Mouse (Mus musculus) limb, embryonic 12.5 days (tissue): Measurements from ENCODE around the gene Spns1. TPM values are rescaled to one million over a fixed set of nuclear protein-coding genes. Genes with fewer than 3 reads are reported as not detected.
A peak's percentile ranks its signal among the peaks of the same experiment; 100 is the strongest.
"Not testable (repeated sequence)": the region's sequence is repeated elsewhere in the genome, so short reads cannot be mapped to it uniquely, and the experiment has no call there.

Experiments
- ATAC-seq: fragments of 200-750 bp; cut with Nextera tagmentation; 2 replicates; pipeline ENCODE4 v1.8.0; 2017; ENCODE audit warnings: low read depth, moderate TSS enrichment; ENCODE audit not compliant: insufficient number of reproducible peaks, insufficient read depth, low FRiP score, low TSS enrichment
- H3K27ac ChIP-seq: fragments of 300-500 bp; sonication (generic); 2 replicates; pipeline ENCODE4 v1.5.1; 2016; ENCODE audit warnings: mild to moderate bottlenecking, moderate library complexity
- H3K27me3 ChIP-seq: fragments of 300-500 bp; sonication (generic); 2 replicates; pipeline ENCODE4 v1.6.1; 2016; ENCODE audit warnings: mild to moderate bottlenecking, moderate library complexity
- H3K36me3 ChIP-seq: fragments of 300-500 bp; sonication (generic); 2 replicates; pipeline ENCODE4 v1.6.1; 2016; ENCODE audit warnings: mild to moderate bottlenecking, moderate library complexity
- H3K4me1 ChIP-seq: fragments of 300-500 bp; sonication (generic); replicated peaks from 2 replicates; pipeline ENCODE4 v1.6.1; 2016
- H3K4me2 ChIP-seq: fragments of 300-500 bp; sonication (generic); 2 replicates; pipeline ENCODE4 v1.6.1; 2016; ENCODE audit warnings: mild to moderate bottlenecking, moderate library complexity
- H3K4me3 ChIP-seq: fragments of 300-500 bp; sonication (generic); replicated peaks from 2 replicates; pipeline ENCODE4 v1.5.1; 2016; ENCODE audit warnings: mild to moderate bottlenecking
- H3K9ac ChIP-seq: fragments of 300-500 bp; sonication (generic); replicated peaks from 2 replicates; pipeline ENCODE4 v1.6.1; 2016; ENCODE audit warnings: mild to moderate bottlenecking, moderate library complexity
- H3K9me3 ChIP-seq: fragments of 300-500 bp; sonication (generic); 2 replicates; pipeline ENCODE4 v1.6.1; 2016; ENCODE audit warnings: mild to moderate bottlenecking, moderate library complexity
- WGBS: fragments of 180-500 bp; shearing (Covaris S2); methylation state at CpG from one replicate; pipeline ENCODE4 v1.1.7; 2016; 5-methylcytosine and 5-hydroxymethylcytosine counted together
- polyA plus RNA-seq: library from polyadenylated mRNA; unstranded; fragments of >200 nt; fragmentation: Nextera tagmentation; extraction: Ambion mirVana; gene quantifications from 2 replicates; pipeline ENCODE4 v1.2.1, GENCODE M21; 2016

Gene Spns1
- polyA plus RNA-seq: 57.2 and 58.8 TPM in 2 replicates

DNA sequence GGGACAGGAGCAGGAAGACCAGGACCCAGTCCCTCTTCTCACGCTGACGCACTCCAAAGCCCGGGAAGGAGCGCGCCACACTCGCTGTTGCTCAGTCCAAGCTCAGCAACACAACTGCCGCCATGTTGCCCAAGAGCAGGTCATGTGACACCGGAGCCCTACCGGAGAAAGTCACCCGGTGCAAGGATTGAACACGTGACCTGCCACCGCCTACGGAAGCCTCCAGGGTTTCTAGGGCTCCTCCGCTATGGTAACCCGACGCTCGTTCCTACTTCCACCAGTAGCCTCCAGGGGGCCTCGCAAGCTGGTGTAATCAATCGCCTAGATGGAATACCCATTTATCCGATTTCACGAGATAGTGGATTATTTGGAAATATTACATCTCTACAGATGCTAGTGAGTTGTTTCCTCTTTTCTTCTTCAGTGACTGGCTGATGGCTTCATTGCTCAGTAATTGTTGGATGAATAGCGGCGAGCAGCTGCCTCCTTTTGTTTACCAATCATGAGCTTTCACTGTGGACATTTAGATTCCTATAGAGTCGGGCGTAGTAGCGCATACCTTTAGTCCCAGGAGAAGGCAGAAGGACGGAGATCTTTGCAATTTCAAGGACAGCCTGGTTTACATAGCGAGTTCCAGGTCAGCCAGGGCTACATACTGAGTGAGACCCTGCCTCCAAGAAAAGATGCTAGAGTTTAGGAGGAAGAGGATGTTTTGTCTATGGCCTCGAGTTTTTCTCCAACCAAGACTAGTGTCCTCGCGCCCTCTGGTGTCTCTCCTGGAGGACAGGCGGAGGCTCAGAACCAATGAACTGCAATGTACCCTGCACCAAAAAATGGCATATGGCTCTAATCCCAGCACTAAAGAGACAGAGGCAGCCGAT is at the start of gene Spns1:
Gene Spns1 (minus strand): TSS at position 173 of the 881 bp plus-strand sequence.
- Histone ChIP-seq H3K36me3 (peaks cover 27% of the 10 kb centered on the region), H3K9ac (peak within 1 kb of the TSS; percentile 79)
- WGBS: under 1% methylated on average over 33 of the region's 33 CpGs

GRCm38 (mm10) chr7:126424161-126424560 is 46.9 kb upstream of the Spns1 start:
- WGBS: 77% methylated on average over 6 of the region's 6 CpGs
- H3K27ac ChIP-seq: no peak overlapping the region
- ATAC-seq: no peak
- no peak overlapping the region for H3K9ac ChIP-seq
- peaks cover 10% of the 10 kb centered on the region; the same call in 1 of the 2 replicates for H3K4me1 ChIP-seq
- H3K36me3 ChIP-seq: no peaks in the 10 kb centered on the region
- no peak overlapping the region for H3K4me3 ChIP-seq
- no peaks in the 10 kb centered on the region for H3K27me3 ChIP-seq
- no peak overlapping the region for H3K4me2 ChIP-seq
- 0 out of 2 replicates have a peak, but pooled peaks cover 7% of the 10 kb centered on the region for H3K9me3 ChIP-seq

More for the DNA sequence above, at the start of gene Spns1:
- Histone ChIP-seq H3K4me2 (peak within 1 kb of the TSS; percentile 95), H3K27me3 (no peaks in the 10 kb centered on the region), H3K4me3 (peak within 1 kb of the TSS; percentile 90), H3K4me1 (peaks cover 8% of the 10 kb centered on the region), H3K27ac (peak within 1 kb of the TSS; percentile 79), H3K9me3 (no peaks in the 10 kb centered on the region)
- ATAC-seq: peak; percentile 93

- Histone ChIP-seq H3K27me3 (no peaks in the 10 kb centered on the region), H3K27ac (no peak overlapping the region), H3K9me3 (0 out of 2 replicates have a peak, but pooled peaks cover 7% of the 10 kb centered on the region), H3K4me2 (no peak overlapping the region), H3K36me3 (no peaks in the 10 kb centered on the region), H3K9ac (no peak overlapping the region), H3K4me1 (peaks cover 3% of the 10 kb centered on the region; the same call in 1 of the 2 replicates), H3K4me3 (no peak overlapping the region)
- 88% methylated on average over 5 of the region's 5 CpGs for WGBS
- no peak for ATAC-seq
Measured at GRCm38 (mm10) chr7:126421756-126422155, 44.5 kb upstream of the Spns1 start.

DNA sequence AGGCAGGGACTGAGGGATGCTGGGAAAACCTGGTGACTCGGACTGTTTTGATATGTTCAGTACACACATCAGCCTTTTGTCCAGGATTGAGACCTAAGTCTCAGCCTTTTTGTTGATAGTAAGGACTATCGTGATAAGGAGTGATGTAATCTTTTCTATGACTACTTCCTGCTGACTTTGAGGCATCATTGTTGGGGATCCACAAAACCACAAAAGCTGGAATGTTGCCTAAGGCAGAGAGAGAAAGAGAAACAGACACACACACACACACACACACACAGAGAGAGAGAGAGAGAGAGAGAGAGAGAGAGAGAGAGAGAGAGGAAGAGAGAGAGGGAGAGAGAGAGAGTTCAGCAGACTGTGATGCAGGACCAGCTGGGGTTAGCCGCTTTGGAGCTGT is 41.2 kb upstream of the Spns1 start:
- Histone ChIP-seq H3K27ac (no peak overlapping the region), H3K4me1 (peaks cover 4% of the 10 kb centered on the region; the same call in 1 of the 2 replicates)

GRCm38 (mm10) chr7:126417606-126418005 is 40.4 kb upstream of the Spns1 start:
- no peak overlapping the region for H3K9ac ChIP-seq
- H3K4me1 ChIP-seq: peaks cover 4% of the 10 kb centered on the region; the same call in 1 of the 2 replicates
- H3K9me3 ChIP-seq: no peaks in the 10 kb centered on the region
- H3K27me3 ChIP-seq: peaks cover 9% of the 10 kb centered on the region; the same call in 1 of the 2 replicates
- no peak for ATAC-seq
- no peak overlapping the region for H3K27ac ChIP-seq
- H3K4me3 ChIP-seq: no peak overlapping the region
- WGBS: 91% methylated on average over 4 of the region's 4 CpGs
- H3K4me2 ChIP-seq: no peak overlapping the region
- H3K36me3 ChIP-seq: no peaks in the 10 kb centered on the region

More for the DNA sequence above, 41.2 kb upstream of the Spns1 start:
- H3K27me3 ChIP-seq: peaks cover 8% of the 10 kb centered on the region; the same call in 1 of the 2 replicates
- H3K9ac ChIP-seq: no peak overlapping the region
- ATAC-seq: no peak
- no peaks in the 10 kb centered on the region for H3K36me3 ChIP-seq
- H3K9me3 ChIP-seq: no peaks in the 10 kb centered on the region
- 76% methylated on average over 3 of the region's 3 CpGs for WGBS
- no peak overlapping the region for H3K4me2 ChIP-seq
- H3K4me3 ChIP-seq: no peak overlapping the region

DNA sequence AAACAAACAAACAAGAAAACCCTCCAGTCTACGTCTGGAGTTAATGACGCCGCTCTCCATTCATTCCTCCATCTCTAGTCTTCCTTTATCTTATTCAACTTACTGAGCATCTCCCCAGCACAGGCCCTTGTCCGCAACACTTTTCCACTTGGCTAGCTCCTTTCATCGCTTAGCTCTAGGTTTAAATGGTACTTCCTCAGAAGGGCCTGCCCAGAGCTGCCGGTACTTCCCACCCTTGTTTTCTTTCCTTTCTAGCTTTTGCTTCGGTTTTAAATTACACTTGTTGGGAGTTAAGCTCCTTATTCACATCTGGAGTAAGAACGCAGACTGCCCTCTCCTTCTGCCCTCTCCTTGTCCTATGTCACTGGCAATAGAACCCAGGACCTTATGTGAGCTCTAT is 39.8 kb upstream of the Spns1 start:
- no peak for ATAC-seq
- no peaks in the 10 kb centered on the region for H3K36me3 ChIP-seq
- H3K27me3 ChIP-seq: peaks cover 9% of the 10 kb centered on the region; the same call in 1 of the 2 replicates
- no peak overlapping the region for H3K4me3 ChIP-seq
- H3K4me1 ChIP-seq: peaks cover 4% of the 10 kb centered on the region; the same call in 1 of the 2 replicates
- WGBS: 55% methylated on average over 8 of the region's 8 CpGs
- no peak overlapping the region for H3K4me2 ChIP-seq
- no peaks in the 10 kb centered on the region for H3K9me3 ChIP-seq
- no peak overlapping the region for H3K27ac ChIP-seq
- H3K9ac ChIP-seq: no peak overlapping the region

DNA sequence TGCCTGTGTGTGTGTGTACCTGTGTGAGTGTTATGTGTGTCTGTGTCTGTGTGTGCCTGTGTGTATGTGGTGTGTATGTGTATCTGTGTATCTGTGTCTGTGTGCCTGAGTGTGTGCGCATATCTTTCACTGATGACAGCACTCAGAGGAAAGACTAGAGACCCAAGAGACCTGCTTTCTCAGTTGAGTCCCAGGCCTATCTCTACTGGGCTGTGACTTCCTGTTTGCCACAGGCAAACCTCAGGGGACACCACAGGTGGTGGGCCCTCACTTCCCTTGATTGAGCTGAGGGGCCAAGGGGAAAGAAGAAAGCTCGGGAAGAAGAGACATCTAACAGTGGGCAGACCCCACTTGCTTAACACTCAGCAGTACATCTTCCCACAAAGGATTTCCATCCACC is 39.4 kb upstream of the Spns1 start:
- Histone ChIP-seq H3K27ac (no peak overlapping the region), H3K9me3 (no peaks in the 10 kb centered on the region), H3K9ac (no peak overlapping the region), H3K4me1 (peaks cover 4% of the 10 kb centered on the region; the same call in 1 of the 2 replicates), H3K4me3 (no peak overlapping the region), H3K36me3 (no peaks in the 10 kb centered on the region), H3K4me2 (no peak overlapping the region), H3K27me3 (peaks cover 9% of the 10 kb centered on the region; the same call in 1 of the 2 replicates)
- ATAC-seq: no peak
- WGBS: 76% methylated on average over 2 of the region's 2 CpGs

DNA sequence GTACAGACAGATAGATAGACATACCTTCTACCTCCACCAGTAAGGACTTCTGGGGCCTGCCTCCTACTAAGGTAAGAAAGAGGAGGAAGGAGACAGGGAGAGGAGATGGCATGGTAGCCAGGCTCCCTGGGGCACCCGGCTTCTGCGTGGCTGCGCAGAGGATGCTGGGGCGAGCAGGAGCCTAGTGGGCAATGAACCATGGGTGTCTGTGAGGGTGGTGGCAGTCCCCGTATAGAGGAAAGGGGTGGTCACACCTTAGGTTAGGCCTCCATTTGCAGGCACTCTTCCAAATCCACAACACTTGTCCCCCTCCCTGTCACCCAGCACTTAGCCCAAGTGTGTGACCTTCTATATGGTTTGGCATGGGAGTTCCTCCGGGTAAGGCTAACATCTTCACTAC is 37.5 kb upstream of the Spns1 start, which contains the start of gene Cd19:
Gene Cd19 (minus strand): TSS at position 165 of the 400 bp plus-strand sequence.
- no peak within 1 kb of the TSS for H3K27ac ChIP-seq
- H3K4me3 ChIP-seq: no peak within 1 kb of the TSS
- no peak for ATAC-seq

DNA sequence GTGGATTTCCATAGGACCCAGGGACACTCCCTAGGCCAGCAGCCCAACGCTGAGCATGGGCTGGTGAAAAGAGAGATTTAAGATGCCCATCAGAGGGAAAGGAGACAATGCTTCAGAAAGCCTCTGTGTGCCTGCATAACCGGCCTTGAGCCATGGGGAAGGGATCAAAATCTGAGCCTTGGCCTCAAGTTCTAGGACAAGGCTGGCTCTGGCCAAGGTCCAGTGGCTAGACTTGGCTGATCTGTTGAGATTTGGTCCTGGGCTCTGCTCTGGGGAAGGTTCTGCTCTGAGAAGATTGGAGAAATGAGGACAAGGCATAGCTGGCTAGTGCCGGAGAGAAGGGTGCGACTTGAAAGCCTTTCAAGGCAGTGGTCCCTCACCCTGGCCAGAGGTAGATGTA is 33.8 kb upstream of the Spns1 start:
- no peak overlapping the region for H3K4me2 ChIP-seq
- no peaks in the 10 kb centered on the region for H3K4me1 ChIP-seq
- H3K36me3 ChIP-seq: no peaks in the 10 kb centered on the region
- no peak overlapping the region for H3K27ac ChIP-seq
- H3K4me3 ChIP-seq: no peak overlapping the region
- no peak overlapping the region for H3K9ac ChIP-seq
- ATAC-seq: no peak
- H3K27me3 ChIP-seq: peaks cover 9% of the 10 kb centered on the region; the same call in 1 of the 2 replicates
- WGBS: 87% methylated on average over 4 of the region's 4 CpGs
- no peaks in the 10 kb centered on the region for H3K9me3 ChIP-seq

More for the DNA sequence above, 37.5 kb upstream of the Spns1 start, which contains the start of gene Cd19:
- no peaks in the 10 kb centered on the region for H3K36me3 ChIP-seq
- H3K4me1 ChIP-seq: peaks cover 4% of the 10 kb centered on the region; the same call in 1 of the 2 replicates
- no peak within 1 kb of the TSS for H3K9ac ChIP-seq
- no peaks in the 10 kb centered on the region for H3K9me3 ChIP-seq
- WGBS: 82% methylated on average over 6 of the region's 6 CpGs
- peaks cover 9% of the 10 kb centered on the region; the same call in 1 of the 2 replicates for H3K27me3 ChIP-seq
- no peak within 1 kb of the TSS for H3K4me2 ChIP-seq

DNA sequence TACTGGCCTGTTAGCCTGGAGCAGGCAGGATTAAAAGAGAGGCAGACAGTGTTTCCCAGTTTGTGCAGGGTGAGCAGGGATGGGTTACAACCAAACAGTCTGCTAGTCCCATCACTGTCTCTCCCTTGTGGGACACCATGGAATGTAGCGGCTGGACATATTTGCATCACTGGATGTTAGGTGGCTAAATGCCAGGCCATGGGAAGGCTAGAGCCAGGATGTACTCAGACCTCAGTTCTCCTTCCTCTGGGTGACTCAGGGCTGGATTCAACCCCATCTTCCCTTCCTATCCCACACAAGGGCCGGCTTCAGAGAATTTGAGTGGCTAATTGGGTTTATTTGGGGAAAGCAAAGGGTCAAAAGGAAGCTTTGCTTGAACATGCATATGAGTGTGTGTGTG is 31.4 kb upstream of the Spns1 start:
- Histone ChIP-seq H3K9ac (no peak overlapping the region), H3K4me2 (no peak overlapping the region)
- 84% methylated on average over 2 of the region's 2 CpGs for WGBS

GRCm38 (mm10) chr7:126402518-126402917 is 25.3 kb upstream of the Spns1 start:
- not testable (repeated sequence) for H3K27me3 ChIP-seq, H3K27ac ChIP-seq, H3K4me2 ChIP-seq, H3K4me1 ChIP-seq, H3K4me3 ChIP-seq, H3K9me3 ChIP-seq, H3K9ac ChIP-seq, H3K36me3 ChIP-seq, ATAC-seq
- 85% methylated on average over 8 of the region's 8 CpGs for WGBS

More for the DNA sequence above, 31.4 kb upstream of the Spns1 start:
- Histone ChIP-seq H3K4me1 (no peaks in the 10 kb centered on the region), H3K9me3 (no peaks in the 10 kb centered on the region), H3K36me3 (no peaks in the 10 kb centered on the region), H3K27ac (no peak overlapping the region), H3K4me3 (no peak overlapping the region), H3K27me3 (0 out of 2 replicates have a peak, but pooled peaks cover 3% of the 10 kb centered on the region)
- ATAC-seq: no peak
